Mouse (Mus musculus) hindbrain, postnatal 0 days (tissue): ENCODE results near the gene Elmo2. TPM values are rescaled to one million over a fixed set of nuclear protein-coding genes. Genes with fewer than 3 reads are reported as not detected.

ENCODE experiments used
- ATAC-seq: fragments of 200-750 bp; cut with Nextera tagmentation; 2 replicates; pipeline ENCODE4 v1.8.0; 2017; ENCODE audit warnings: mild to moderate bottlenecking, moderate TSS enrichment, moderate library complexity
- DNase-seq: peaks from one replicate; pipeline ENCODE4 v3.0.0-alpha.2; 2015; ENCODE audit warnings: low spot score
- H3K27ac ChIP-seq: fragments of 300-500 bp; sonication (generic); 2 replicates; pipeline ENCODE4 v1.5.1; 2014; ENCODE audit warnings: mild to moderate bottlenecking
- H3K27me3 ChIP-seq: fragments of 300-500 bp; sonication (generic); 2 replicates; pipeline ENCODE4 v1.6.1; 2014; ENCODE audit warnings: low read length, mixed read lengths; ENCODE audit not compliant: insufficient read depth
- H3K36me3 ChIP-seq: fragments of 300-500 bp; sonication (generic); 2 replicates; pipeline ENCODE4 v1.6.1; 2014; ENCODE audit warnings: low read length, mixed read lengths; ENCODE audit not compliant: insufficient read depth
- H3K4me1 ChIP-seq: fragments of 300-500 bp; sonication (generic); 2 replicates; pipeline ENCODE4 v1.6.1; 2014; ENCODE audit warnings: antibody characterized with exemption, low read length, mixed read lengths; ENCODE audit not compliant: insufficient read depth
- H3K4me2 ChIP-seq: fragments of 300-500 bp; sonication (generic); 2 replicates; pipeline ENCODE4 v1.6.1; 2014; ENCODE audit warnings: low read depth, mild to moderate bottlenecking, low read length, moderate library complexity, mixed read lengths
- H3K4me3 ChIP-seq: fragments of 300-500 bp; sonication (generic); 2 replicates; pipeline ENCODE4 v1.5.1; 2014; ENCODE audit warnings: low read length
- H3K9ac ChIP-seq: fragments of 300-500 bp; sonication (generic); replicated peaks from 2 replicates; pipeline ENCODE4 v1.6.1; 2014; ENCODE audit warnings: mild to moderate bottlenecking, low read length, moderate library complexity, mixed read lengths
- H3K9me3 ChIP-seq: fragments of 300-500 bp; sonication (generic); 2 replicates; pipeline ENCODE4 v1.6.1; 2016; ENCODE audit warnings: low read length, mixed read lengths
- CTCF ChIP-seq: IDR thresholded peaks from 2 replicates; pipeline ENCODE4 v1.5.1; 2016; ENCODE audit warnings: antibody characterized with exemption, control low read depth, low read depth
- WGBS: fragments of 180-500 bp; shearing (Covaris S2); extraction: QIAGEN DNeasy Blood & Tissue Kit; methylation state at CpG from one replicate; pipeline ENCODE4 v1.1.7; 2014; 5-methylcytosine and 5-hydroxymethylcytosine counted together
- polyA plus RNA-seq: library from polyadenylated mRNA; unstranded; fragments of >200 nt; fragmentation: Nextera tagmentation; extraction: Ambion mirVana; gene quantifications from 2 replicates; pipeline ENCODE4 v1.2.1, GENCODE M21; 2015
- total RNA-seq: library from RNA; depleted of rRNA; stranded (reverse); fragments of >200 nt; gene quantifications from 2 replicates; pipeline ENCODE4 v1.2.3, GENCODE M21; 2014

Elmo2 gene
- total and polyA plus RNA-seq, 2 experiments from 2014 or later: 71.8 to 105 TPM

DNA sequence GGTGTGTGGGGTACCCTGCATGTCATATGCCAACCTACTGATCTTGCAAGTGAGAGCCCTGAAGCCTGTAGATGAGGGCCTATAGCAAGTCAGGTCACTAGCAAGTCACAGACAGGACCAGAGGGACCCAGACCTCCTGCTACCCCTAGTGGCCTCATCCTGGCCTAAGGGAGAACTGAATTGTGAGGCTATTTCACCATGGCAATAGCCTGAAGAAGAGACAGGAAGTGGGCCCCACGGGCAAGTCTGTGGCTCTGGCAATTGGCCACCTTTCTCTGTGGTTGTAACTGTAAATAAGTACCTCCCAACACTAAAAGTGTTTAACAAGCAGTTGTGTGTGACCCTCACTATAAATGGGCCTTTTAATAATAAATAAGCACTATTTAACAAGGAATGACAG lies 75.4 kb downstream of the Elmo2 start:
- no peak for ATAC-seq
- Histone ChIP-seq H3K9me3 (no peaks in the 10 kb centered on the region), H3K4me1 (peaks cover 15% of the 10 kb centered on the region)

DNA sequence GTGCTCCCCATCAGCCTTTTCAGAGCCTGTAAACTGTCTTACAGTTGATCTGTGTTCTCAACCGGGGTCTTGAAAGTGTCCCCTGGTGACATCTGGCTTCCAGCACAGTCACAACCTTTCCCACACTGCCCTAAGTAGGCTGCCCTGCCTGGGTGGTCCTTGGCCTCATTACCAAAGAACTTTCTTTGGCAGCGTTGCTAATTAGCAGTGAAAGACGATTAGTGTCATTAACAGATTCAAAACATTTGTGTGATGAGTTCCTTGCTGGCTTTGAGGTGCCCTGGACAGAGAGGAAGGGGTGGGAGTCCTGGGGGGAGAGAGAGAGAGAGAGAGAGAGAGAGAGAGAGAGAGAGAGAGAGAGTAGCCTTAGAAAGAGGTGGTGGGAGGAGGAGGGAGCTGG lies 77.3 kb downstream of the Elmo2 start:
- TF ChIP-seq CTCF: no peak
- no peaks in the 10 kb centered on the region for H3K9me3 ChIP-seq
- no peak overlapping the region for H3K4me2 ChIP-seq
- H3K9ac ChIP-seq: no peak overlapping the region
- WGBS: 12% methylated on average over 3 of the region's 3 CpGs
- no peak overlapping the region for H3K4me3 ChIP-seq
- H3K4me1 ChIP-seq: peaks cover 9% of the 10 kb centered on the region
- DNase-seq (peak; percentile 75), ATAC-seq (peak; percentile 75)
- no peaks in the 10 kb centered on the region for H3K36me3 ChIP-seq
- no peak overlapping the region for H3K27ac ChIP-seq
- H3K27me3 ChIP-seq: no peaks in the 10 kb centered on the region

More for the DNA sequence above, 75.4 kb downstream of the Elmo2 start:
- Histone ChIP-seq H3K9ac (no peak overlapping the region), H3K36me3 (no peaks in the 10 kb centered on the region), H3K27ac (no peak overlapping the region), H3K4me3 (no peak overlapping the region), H3K27me3 (no peaks in the 10 kb centered on the region), H3K4me2 (no peak overlapping the region)
- TF ChIP-seq CTCF: no peak
- DNase-seq: no peak
- WGBS: 37% methylated on average over 1 of the region's 1 CpGs

DNA sequence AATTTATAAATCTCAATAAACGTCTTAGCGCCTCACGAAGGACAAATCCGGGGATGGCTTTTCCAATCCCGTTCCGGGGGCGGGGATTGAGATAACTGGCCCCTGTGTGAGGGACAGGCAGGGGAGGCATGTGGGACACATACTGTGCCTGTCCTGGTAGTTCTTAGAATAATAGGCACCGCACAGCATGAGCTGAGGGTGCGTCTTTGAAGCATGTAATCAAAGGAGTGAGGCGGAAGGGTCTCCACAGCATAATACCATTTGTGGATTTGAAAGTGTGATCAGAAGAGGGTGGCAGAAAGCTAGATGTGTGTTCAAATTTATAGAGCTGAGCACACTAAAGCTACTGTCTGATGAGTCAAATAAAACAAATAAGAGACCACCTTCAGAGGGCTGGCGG lies 79.9 kb downstream of the Elmo2 start:
- DNase-seq: no peak
- H3K4me3 ChIP-seq: no peak overlapping the region
- H3K4me1 ChIP-seq: peaks cover 20% of the 10 kb centered on the region
- 20% methylated on average over 11 of the region's 11 CpGs for WGBS
- ATAC-seq: no peak
- no peak overlapping the region for H3K4me2 ChIP-seq
- H3K27ac ChIP-seq: no peak overlapping the region
- TF ChIP-seq CTCF: no peak
- H3K36me3 ChIP-seq: no peaks in the 10 kb centered on the region
- H3K9ac ChIP-seq: no peak overlapping the region
- H3K27me3 ChIP-seq: no peaks in the 10 kb centered on the region
- H3K9me3 ChIP-seq: no peaks in the 10 kb centered on the region

DNA sequence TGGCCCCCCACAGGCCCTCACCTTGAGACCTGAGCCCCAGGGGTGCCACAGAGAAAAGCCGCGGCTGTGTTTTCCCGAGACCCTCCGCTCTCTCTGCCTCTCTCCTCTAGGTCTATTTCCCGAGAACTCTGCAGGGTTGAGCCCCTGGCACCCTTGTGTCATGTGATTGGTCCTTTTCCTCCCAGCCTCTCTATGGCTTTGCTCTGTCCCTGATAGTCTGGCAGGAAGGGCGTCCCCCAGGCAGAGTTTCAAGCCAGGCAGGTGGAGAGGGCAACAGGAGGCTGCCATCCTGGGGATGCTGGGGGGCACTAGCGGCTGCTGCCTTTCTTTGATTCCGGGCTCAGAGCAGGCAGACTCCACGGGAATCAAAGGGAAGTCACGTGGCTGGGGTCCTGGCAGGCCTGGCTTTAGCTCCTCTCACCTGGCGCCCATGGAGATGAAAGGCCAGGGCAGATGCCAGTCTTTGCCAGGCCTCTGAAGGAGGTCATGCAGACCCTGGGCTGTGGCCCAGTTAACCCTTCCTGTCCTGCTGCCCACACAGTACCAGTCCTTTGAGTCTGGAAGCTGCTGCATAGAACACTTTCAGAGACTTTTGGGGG lies 83.1 kb downstream of the Elmo2 start:
- ATAC-seq: peak; percentile 21; the same call in 1 of the 2 replicates
- Histone ChIP-seq H3K27me3 (peaks cover 5% of the 10 kb centered on the region; the same call in 1 of the 2 replicates), H3K27ac (peak overlapping the region; percentile 33; the same call in 1 of the 2 replicates)

DNA sequence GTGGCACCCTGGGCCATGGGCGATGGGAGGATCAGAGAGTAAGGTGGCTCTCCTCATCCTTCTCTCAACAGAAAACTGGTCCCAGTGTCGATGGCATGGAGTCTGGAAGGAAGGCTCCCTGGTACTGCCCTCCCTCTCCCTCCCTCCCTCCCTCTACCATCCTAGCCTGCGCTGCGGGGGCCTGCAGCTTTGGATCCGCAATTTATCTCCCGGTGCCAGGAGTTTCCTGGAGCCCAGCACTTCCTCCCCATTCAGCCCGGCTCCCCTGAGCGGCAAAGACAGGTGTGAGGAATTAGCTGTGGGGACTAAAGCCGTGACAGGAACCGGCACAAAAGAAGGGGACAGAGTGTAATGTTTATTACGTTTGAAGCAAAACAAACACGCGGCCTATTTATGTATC lies 83.7 kb downstream of the Elmo2 start:
- TF ChIP-seq CTCF: no peak
- peaks cover 26% of the 10 kb centered on the region for H3K4me1 ChIP-seq
- no peak for ATAC-seq
- no peak overlapping the region for H3K4me3 ChIP-seq
- H3K9me3 ChIP-seq: no peaks in the 10 kb centered on the region
- H3K27me3 ChIP-seq: peaks cover 5% of the 10 kb centered on the region; the same call in 1 of the 2 replicates
- no peak overlapping the region for H3K9ac ChIP-seq
- peak; percentile 48 for DNase-seq
- no peak overlapping the region for H3K27ac ChIP-seq
- no peaks in the 10 kb centered on the region for H3K36me3 ChIP-seq
- H3K4me2 ChIP-seq: no peak overlapping the region
- WGBS: 4% methylated on average over 12 of the region's 13 CpGs

More for the DNA sequence above, 83.1 kb downstream of the Elmo2 start:
- WGBS: 8% methylated on average over 11 of the region's 11 CpGs
- Histone ChIP-seq H3K36me3 (no peaks in the 10 kb centered on the region), H3K4me2 (no peak overlapping the region; the same call in 1 of the 2 replicates), H3K9ac (no peak overlapping the region), H3K4me3 (no peak overlapping the region), H3K9me3 (no peaks in the 10 kb centered on the region), H3K4me1 (peaks cover 26% of the 10 kb centered on the region)
- DNase-seq: peak; percentile 34
- no peak for TF ChIP-seq CTCF

DNA sequence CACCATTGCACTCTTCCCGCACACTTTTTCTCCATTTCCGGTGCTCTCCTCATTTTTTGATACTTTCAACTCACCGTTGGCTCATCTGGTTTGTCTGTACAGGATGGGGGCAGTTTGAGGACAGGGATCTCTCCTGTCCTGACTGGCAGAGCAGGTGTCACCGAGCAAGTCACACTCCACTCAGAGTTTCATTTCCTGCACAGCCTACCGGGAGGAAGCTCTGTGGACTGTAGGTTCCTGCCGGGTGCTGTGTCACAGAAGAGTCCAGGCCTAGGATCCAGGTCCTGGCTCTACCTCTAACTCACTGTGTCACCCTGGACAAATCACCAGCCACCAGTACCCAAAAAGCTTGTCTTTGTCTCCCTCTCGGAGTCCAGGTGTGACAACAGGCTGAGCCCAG lies 84.5 kb downstream of the Elmo2 start:
- ATAC-seq: no peak
- WGBS: 73% methylated on average over 7 of the region's 7 CpGs
- peaks cover 5% of the 10 kb centered on the region; the same call in 1 of the 2 replicates for H3K27me3 ChIP-seq
- no peak overlapping the region for H3K9ac ChIP-seq
- no peak overlapping the region for H3K4me2 ChIP-seq
- peaks cover 21% of the 10 kb centered on the region for H3K4me1 ChIP-seq
- H3K9me3 ChIP-seq: no peaks in the 10 kb centered on the region
- no peak overlapping the region for H3K27ac ChIP-seq
- no peak for DNase-seq
- no peak overlapping the region for H3K4me3 ChIP-seq
- no peaks in the 10 kb centered on the region for H3K36me3 ChIP-seq
- TF ChIP-seq CTCF: no peak

DNA sequence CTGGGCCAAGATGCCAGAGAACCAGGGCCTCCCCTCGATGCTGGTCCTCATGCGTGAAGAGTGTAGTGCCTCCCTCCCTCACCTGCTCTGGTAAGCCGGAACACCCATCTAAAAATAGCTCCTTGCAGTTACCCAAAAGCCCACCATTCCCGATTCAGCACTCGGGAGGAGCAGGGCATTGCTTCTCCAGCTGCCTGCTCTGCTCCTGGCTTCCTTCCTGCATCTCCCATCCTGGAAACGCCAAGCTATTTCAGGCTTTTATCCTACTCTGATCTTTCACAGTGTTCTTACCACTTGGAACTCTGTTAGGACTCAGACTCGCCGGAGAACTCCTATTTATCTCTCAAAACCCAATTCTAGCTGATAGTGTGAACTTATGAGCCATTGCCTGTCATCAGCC lies 85.9 kb downstream of the Elmo2 start:
- Histone ChIP-seq H3K27ac (no peak overlapping the region), H3K9ac (no peak overlapping the region)
- no peak for DNase-seq

More for the DNA sequence above, 85.9 kb downstream of the Elmo2 start:
- Histone ChIP-seq H3K4me1 (peaks cover 21% of the 10 kb centered on the region), H3K27me3 (peaks cover 5% of the 10 kb centered on the region), H3K4me2 (no peak overlapping the region), H3K4me3 (no peak overlapping the region), H3K9me3 (no peaks in the 10 kb centered on the region), H3K36me3 (no peaks in the 10 kb centered on the region)
- no peak for TF ChIP-seq CTCF
- no peak for ATAC-seq
- 42% methylated on average over 8 of the region's 8 CpGs for WGBS
